Mouse (Mus musculus) retina, postnatal 1 day (tissue): ENCODE data around the gene Ripk3.

Source experiments
- DNase-seq: peaks from one replicate; pipeline ENCODE4 v3.0.0-alpha.2; 2012

Gene Ripk3

GRCm38 (mm10) chr14:55758363-55758784, 30.3 kb downstream of the Ripk3 start, which contains the start of gene Cideb:
Gene Cideb, minus strand, starts transcription at chr14:55758458.
- DNase-seq: peak; percentile 83

- no peak for DNase-seq
Measured at GRCm38 (mm10) chr14:55757566-55757965, 31.1 kb downstream of the Ripk3 start.

GRCm38 (mm10) chr14:55747051-55747847, 41.4 kb downstream of the Ripk3 start:
- DNase-seq: no peak

DNA sequence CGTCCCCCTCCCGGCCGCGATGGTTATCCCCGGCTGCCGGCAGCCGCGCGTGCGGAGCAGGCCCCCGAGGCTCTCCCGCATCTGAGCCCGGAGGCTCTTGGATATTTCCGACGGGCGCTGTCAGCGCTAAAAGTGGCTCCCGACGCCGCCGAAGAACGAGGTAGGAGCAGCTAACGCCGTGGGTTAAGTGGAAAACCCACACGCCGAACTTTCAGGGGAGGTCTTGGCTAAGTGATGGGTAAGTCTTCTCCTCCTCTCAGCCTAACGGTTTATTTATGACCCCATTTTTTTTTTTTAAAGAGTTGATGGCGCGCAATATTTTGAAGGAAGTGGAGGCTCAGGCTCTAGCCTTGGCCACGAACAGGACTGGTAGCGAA, 42.8 kb downstream of the Ripk3 start:
- DNase-seq: no peak

GRCm38 (mm10) chr14:55745180-55745860, 43.3 kb downstream of the Ripk3 start, which contains the start of the genes Dhrs1 and Nop9:
Gene Dhrs1, minus strand, starts transcription at chr14:55745690.
Gene Nop9, plus strand, starts transcription at chr14:55745693.
- DNase-seq: peak; percentile 92

GRCm38 (mm10) chr14:55743711-55744110, 45.0 kb downstream of the Ripk3 start:
- DNase-seq: peak; percentile 85

GRCm38 (mm10) chr14:55737086-55737687, 51.5 kb downstream of the Ripk3 start:
- DNase-seq: no peak

- DNase-seq: no peak
Measured at GRCm38 (mm10) chr14:55735758-55736157, 52.9 kb downstream of the Ripk3 start.

DNA sequence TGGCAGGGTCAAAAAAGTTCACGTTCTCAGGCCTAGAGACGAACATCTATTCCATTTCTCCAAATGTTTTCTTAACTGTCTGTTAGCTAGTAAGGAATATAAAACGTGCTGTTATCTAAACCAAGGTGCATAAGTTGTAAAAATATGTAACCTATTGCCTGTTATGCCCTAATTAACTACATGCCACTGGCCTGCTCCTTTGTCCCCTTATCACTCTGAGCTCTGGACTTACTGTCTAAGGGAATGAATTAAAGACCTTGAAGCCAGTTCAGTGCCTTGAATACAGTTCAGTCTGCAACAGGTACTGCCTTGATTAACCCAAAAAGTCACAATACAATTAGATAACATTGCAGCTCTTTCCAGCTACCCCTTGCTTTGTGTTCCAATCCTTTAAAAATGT, 53.3 kb downstream of the Ripk3 start:
- DNase-seq: no peak
